Mouse (Mus musculus): Measurements from ENCODE around the gene H1fnt.

The H1fnt gene

DNA sequence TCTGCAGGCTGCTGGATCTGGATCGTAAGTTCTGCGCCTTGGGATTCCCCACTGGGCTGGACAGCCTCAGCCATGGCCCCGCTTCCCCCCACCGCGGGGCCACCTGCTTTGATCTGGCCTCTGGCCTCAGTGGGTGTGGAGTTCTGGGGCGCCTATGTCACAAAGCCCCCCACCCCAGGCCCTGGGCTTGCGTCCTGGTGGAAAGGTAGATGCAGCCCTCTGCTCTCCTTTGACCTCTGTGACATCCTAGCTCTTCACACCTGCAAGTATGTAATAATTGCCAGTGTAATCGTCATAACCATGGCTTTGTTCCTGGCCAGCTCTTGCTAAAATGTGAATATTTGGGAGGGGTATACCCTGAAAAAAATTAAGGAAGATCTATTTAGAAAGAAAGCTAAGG lies at the start of gene H1fnt:
H1fnt (minus strand) TSS at position 101 of the 400 bp plus-strand sequence.
- ATAC-seq (ENCODE audit: insufficient number of reproducible peaks, low FRiP score, low TSS enrichment): no peak

GRCm38 (mm10) chr15:98295628-98296551 lies 38.8 kb upstream of the H1fnt start, which contains the start of gene Zfp641:
Gene Zfp641 (minus strand): TSS chr15:98296161.
- ATAC-seq (ENCODE audit: insufficient number of reproducible peaks, low FRiP score, low TSS enrichment): peak; percentile 69

DNA sequence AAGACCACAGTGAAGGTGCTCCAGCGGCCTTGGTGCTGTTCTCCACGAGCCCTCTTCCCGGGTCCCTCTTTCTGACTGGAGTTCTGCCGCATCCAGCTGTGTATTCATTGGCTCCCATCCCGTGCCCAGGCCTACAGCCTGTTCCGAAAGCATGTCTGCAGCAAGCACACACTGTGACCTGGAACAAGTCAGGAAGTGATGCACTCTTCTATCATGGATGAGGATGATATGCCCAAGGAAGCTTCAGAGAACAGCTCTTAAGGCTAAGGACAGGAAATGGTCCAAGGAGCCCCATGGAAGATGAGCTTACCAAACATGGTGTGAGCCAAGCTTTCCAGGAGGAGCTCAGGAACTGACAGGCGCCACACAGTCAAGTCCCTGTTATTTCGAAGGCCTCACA lies 36.6 kb upstream of the H1fnt start:
- no peak for ATAC-seq (ENCODE audit: insufficient number of reproducible peaks, low FRiP score, low TSS enrichment)

DNA sequence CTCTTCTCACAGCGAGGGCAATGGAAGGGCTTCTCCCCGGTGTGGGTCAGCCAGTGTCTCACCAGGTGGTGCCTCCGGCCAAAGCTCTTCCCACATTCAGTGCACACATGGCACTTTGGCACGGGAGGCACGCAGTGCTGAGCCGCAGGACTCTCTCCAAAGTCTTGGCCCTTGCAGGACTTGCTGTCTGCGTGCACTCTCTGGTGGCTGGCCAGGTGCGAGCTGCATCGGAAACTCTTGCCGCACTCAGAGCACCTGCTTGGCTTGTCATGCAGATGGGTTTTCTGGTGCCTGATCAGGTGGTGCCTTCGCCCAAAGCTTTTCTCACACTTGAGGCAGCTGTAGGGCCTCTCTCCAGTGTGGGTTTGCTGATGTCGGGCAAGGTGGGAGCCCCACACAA lies 31.5 kb upstream of the H1fnt start:
- ATAC-seq (ENCODE audit: insufficient number of reproducible peaks, low FRiP score, low TSS enrichment): 0 out of 2 replicates have a peak, but pooled peaks have one; percentile 22

GRCm38 (mm10) chr15:98286418-98286817 lies 29.3 kb upstream of the H1fnt start:
- no peak for ATAC-seq (ENCODE audit: insufficient number of reproducible peaks, low FRiP score, low TSS enrichment)

- no peak for ATAC-seq (ENCODE audit: insufficient number of reproducible peaks, low FRiP score, low TSS enrichment)
Measured at GRCm38 (mm10) chr15:98257776-98258175, 683 bp upstream of the H1fnt start.

- ATAC-seq (ENCODE audit: insufficient number of reproducible peaks, low FRiP score, low TSS enrichment): peak; percentile 40
Measured at GRCm38 (mm10) chr15:98256271-98256670, 822 bp downstream of the H1fnt start.

GRCm38 (mm10) chr15:98235442-98235841 lies 21.7 kb downstream of the H1fnt start:
- ATAC-seq (ENCODE audit: insufficient number of reproducible peaks, low FRiP score, low TSS enrichment): no peak

- ATAC-seq (ENCODE audit: insufficient number of reproducible peaks, low FRiP score, low TSS enrichment): no peak
Measured at GRCm38 (mm10) chr15:98234350-98234749, 22.7 kb downstream of the H1fnt start, which contains the start of gene Olfr286. Gene Olfr286 (minus strand): TSS chr15:98234450.

DNA sequence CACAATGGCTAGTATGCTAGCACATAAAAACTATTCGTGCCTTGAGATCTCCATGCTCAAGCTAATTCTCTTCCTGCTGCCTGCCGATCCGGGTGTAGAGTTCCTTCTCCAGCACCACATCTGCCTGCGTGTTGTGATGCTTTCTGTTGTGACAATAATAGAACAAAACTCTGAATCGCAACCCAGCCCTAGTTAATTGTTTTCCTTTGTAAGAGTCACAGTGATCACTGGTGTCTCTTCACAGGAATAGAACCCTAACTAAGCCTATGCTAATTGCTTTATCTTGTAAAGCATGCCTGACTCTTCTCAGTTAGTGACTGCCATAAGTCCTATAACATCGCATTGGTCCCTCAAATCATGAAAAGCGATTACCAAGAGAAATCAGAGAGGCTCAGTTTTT lies 31.0 kb downstream of the H1fnt start:
- ATAC-seq (ENCODE audit: insufficient number of reproducible peaks, low FRiP score, low TSS enrichment): no peak

DNA sequence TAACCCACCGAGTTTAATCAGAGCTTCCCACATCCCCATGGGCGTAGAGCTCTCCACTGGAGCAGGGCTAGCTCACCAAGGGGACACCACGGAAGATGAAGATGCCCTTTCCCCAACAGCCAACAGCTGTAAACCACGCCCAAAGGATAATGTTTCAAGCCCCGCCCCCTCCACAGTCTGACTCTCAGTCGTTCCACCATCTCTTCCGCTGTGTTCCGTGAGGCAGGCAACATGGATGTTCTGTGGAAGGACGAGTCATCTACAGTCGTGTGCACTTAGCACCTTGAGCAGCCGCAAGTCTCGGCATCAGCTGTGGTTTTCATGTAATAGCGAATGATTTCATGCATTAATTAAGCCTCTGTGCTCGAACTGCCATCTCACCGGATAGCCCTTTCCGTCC lies 31.5 kb downstream of the H1fnt start:
- no peak for ATAC-seq (ENCODE audit: insufficient number of reproducible peaks, low FRiP score, low TSS enrichment)

DNA sequence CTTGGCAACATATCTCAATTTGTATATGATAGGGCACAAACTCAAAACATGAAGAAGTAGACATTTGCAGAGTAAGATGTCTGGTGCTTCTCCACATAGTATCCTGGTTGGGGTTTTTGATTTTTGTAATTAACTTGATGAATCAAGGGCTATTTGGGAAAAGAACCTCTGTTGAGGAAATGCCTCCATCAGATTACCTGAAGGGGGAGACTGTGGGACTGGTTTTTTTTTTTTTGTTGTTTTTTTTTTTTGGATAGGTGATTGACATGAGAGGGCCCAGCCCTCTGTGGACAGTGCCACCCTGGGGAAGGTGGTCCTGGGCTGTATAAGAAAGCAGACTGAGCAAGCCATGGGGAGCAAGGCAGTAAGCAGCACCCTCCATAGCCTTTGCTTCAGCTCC lies 34.7 kb downstream of the H1fnt start:
- ATAC-seq (ENCODE audit: insufficient number of reproducible peaks, low FRiP score, low TSS enrichment): no peak

DNA sequence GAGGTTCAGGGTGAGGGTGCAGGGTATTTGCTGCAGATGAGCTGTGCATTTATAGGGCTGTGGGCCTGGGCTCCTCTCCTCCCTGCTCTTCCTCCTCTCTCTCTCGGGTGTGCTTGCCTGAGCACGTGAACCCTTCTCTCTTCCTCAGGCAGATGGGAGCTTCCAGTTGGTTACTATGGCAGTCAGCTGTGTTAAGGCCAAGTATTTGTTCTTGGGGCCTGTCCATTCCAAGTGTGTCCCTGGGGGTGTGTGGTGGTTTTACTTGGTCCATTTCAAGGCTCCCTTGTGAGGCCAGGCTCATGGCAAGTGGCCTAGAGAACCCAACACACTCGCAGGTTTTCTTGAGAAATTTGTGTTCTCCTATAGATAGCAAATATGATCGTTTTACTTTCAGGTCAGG lies 36.2 kb downstream of the H1fnt start, which contains the start of the genes Gm44579 and Olfr287:
Gm44579 (minus strand) TSS at position 101 of the 400 bp plus-strand sequence.
Olfr287 (minus strand) TSS at position 180 of the 400 bp plus-strand sequence.
- no peak for ATAC-seq (ENCODE audit: insufficient number of reproducible peaks, low FRiP score, low TSS enrichment)

GRCm38 (mm10) chr15:98214130-98214529 lies 43.0 kb downstream of the H1fnt start:
- no peak for ATAC-seq (ENCODE audit: insufficient number of reproducible peaks, low FRiP score, low TSS enrichment)

GRCm38 (mm10) chr15:98213336-98213870 lies 43.7 kb downstream of the H1fnt start:
- no peak for ATAC-seq (ENCODE audit: insufficient number of reproducible peaks, low FRiP score, low TSS enrichment)

DNA sequence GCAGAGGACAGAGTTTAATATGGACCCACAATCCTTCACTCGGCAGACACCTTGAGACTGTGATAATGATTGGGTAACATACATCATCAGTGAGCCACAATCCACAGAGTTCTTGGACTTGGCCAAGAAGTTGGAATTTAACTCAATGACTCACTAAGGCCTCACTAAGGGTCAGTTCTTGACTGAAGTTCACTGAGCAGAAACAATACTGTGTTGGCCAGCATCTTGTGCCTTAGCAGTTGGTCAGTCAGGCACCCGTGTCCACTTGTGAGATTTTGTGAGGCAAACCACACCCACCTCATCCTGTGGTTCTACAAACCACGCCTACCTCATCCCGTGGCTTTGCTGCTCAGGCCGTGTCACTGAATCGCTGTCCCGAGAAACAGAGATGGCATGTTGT lies 47.4 kb downstream of the H1fnt start:
- no peak for ATAC-seq (ENCODE audit: insufficient number of reproducible peaks, low FRiP score, low TSS enrichment)
